Mouse (Mus musculus): ENCODE data around the gene Gm20388. TPM values are rescaled to one million over a fixed set of nuclear protein-coding genes. Genes with fewer than 3 reads are reported as not detected.

The Gm20388 gene
- polyA plus RNA-seq, 2 experiments = 8.5 TPM; not detected in 1

DNA sequence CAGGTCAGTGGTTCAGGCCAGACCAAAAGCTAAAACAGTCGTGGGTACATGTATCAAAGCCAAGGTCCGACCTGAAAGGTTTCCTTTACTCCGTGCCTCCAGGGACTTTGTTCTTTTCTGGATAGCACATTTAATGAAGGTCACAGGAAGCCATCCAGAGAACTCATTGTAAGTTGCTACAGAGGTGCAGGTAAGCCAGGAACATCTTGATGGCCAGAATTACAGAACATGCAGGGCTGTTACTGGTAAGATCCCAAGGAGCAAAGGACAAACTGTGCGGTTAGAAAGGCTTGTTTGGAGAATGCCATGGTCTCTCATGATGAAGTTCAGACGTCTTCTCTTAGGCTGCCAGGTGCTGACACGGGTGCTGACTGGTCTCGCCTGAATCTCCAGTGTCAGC, 206.0 kb downstream of the Gm20388 start:
- ATAC-seq (ENCODE audit: insufficient read depth) (no peak), DNase-seq (ENCODE audit: low read depth in 3 of 3, low spot score in 3 of 3) (no peak)
- TF ChIP-seq EP300 (IDR thresholded peaks at IDR 0.05; ENCODE audit: low read depth) (no peak), CTCF (IDR thresholded peaks at IDR 0.05; ENCODE audit: low read depth) (no peak)
- H3K27me3 ChIP-seq (ENCODE audit: control insufficient read depth, insufficient read depth, low read length) = peaks cover 27% of the 10 kb centered on the region
- no peaks in the 10 kb centered on the region for H3K9me3 ChIP-seq (ENCODE audit: control insufficient read depth, low read length)
- H3K4me1 ChIP-seq (replicated peaks; ENCODE audit: control insufficient read depth in 2 of 2, insufficient read depth in 2 of 2, low read length in 1 of 2) = peaks cover 2 to 8% of the 10 kb centered on the region in 2 experiments; a peak in 3 of 4 replicates
- H3K36me3 ChIP-seq (replicated peaks; ENCODE audit: control insufficient read depth, insufficient read depth, low read depth) = no peaks in the 10 kb centered on the region
- no peak overlapping the region for H3K27ac ChIP-seq
- H3K9ac ChIP-seq (replicated peaks) = no peak overlapping the region
- H3K4me2 ChIP-seq (ENCODE audit: low read depth) = no peak overlapping the region
- no peak overlapping the region for H3K4me3 ChIP-seq (ENCODE audit: insufficient read depth in 1 of 2, low read depth in 2 of 2, low read length in 2 of 2)
- 41% methylated on average over 7 of the region's 7 CpGs for WGBS (ENCODE audit: insufficient replicate concordance)

DNA sequence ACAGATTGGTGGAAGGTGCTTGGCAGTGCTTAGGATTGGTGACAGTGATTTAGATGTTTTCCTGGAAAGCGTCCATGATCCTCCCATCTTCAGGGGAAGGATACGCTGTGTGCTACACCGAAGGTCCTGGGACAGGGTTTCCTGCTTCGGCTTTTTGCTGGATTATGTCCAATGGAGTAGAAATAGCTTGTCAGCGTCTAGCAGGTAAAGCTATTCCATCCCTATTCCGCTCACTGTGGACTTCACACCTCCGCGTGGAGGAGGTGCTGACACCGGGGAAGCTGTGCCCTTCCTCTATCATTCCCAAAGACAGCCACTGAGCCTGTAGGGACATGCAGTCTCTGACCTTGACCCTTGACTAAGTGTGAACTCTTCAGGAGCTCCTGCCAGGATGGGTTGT, 207.5 kb downstream of the Gm20388 start:
- 62% methylated on average over 9 of the region's 9 CpGs for WGBS (ENCODE audit: insufficient replicate concordance)
- Histone ChIP-seq H3K4me1 (replicated peaks; ENCODE audit: control insufficient read depth in 2 of 2, insufficient read depth in 2 of 2, low read length in 1 of 2) (peaks cover 0 to 2% of the 10 kb centered on the region in 2 experiments; a peak in 3 of 4 replicates), H3K27me3 (ENCODE audit: control insufficient read depth, insufficient read depth, low read length) (peaks cover 29% of the 10 kb centered on the region), H3K9me3 (ENCODE audit: control insufficient read depth, low read length) (no peaks in the 10 kb centered on the region), H3K9ac (replicated peaks) (no peak overlapping the region), H3K36me3 (replicated peaks; ENCODE audit: control insufficient read depth, insufficient read depth, low read depth) (no peaks in the 10 kb centered on the region), H3K4me2 (ENCODE audit: low read depth) (no peak overlapping the region), H3K27ac (no peak overlapping the region), H3K4me3 (ENCODE audit: insufficient read depth in 1 of 2, low read depth in 2 of 2, low read length in 2 of 2) (no peak overlapping the region)
- ATAC-seq (ENCODE audit: insufficient read depth) (no peak), DNase-seq (ENCODE audit: low read depth in 3 of 3, low spot score in 3 of 3) (no peak)
- TF ChIP-seq CTCF (IDR thresholded peaks at IDR 0.05; ENCODE audit: low read depth) (no peak), EP300 (IDR thresholded peaks at IDR 0.05; ENCODE audit: low read depth) (no peak)

DNA sequence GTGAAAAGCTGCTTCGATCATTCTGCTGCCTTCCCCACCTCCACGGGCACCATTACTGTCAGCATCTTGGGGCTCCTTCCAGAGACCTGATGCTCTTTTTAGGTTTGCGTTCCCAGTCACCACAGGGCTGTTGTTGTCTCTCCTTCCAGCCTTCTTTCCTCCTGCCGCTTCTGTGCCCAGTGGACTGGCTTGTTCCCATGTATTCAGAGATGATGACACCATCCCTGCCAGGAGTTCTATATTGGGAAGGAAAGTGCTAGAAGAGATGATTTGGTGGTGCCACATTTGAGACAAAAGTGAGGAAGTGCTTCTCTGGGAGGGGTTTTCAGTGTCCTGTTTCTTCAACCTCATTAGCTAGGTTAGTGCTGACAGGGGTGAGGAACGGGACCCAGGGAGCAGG, 208.2 kb downstream of the Gm20388 start:
- WGBS (ENCODE audit: insufficient replicate concordance) = 52% methylated on average over 5 of the region's 5 CpGs
- no peak for DNase-seq (ENCODE audit: low read depth in 3 of 3, low spot score in 3 of 3)
- Histone ChIP-seq H3K4me1 (replicated peaks; ENCODE audit: control insufficient read depth in 2 of 2, insufficient read depth in 2 of 2, low read length in 1 of 2) (no peaks in the 10 kb centered on the region; a peak in 1 of 4 replicates), H3K27me3 (ENCODE audit: control insufficient read depth, insufficient read depth, low read length) (peaks cover 30% of the 10 kb centered on the region), H3K36me3 (replicated peaks; ENCODE audit: control insufficient read depth, insufficient read depth, low read depth) (no peaks in the 10 kb centered on the region), H3K9ac (replicated peaks) (no peak overlapping the region), H3K27ac (no peak overlapping the region), H3K4me2 (ENCODE audit: low read depth) (no peak overlapping the region), H3K4me3 (ENCODE audit: insufficient read depth in 1 of 2, low read depth in 2 of 2, low read length in 2 of 2) (no peak overlapping the region), H3K9me3 (ENCODE audit: control insufficient read depth, low read length) (no peaks in the 10 kb centered on the region)
- ATAC-seq (ENCODE audit: insufficient read depth) = no peak
- no peak for TF ChIP-seq CTCF (IDR thresholded peaks at IDR 0.05; ENCODE audit: low read depth)
- no peak for TF ChIP-seq EP300 (IDR thresholded peaks at IDR 0.05; ENCODE audit: low read depth)

DNA sequence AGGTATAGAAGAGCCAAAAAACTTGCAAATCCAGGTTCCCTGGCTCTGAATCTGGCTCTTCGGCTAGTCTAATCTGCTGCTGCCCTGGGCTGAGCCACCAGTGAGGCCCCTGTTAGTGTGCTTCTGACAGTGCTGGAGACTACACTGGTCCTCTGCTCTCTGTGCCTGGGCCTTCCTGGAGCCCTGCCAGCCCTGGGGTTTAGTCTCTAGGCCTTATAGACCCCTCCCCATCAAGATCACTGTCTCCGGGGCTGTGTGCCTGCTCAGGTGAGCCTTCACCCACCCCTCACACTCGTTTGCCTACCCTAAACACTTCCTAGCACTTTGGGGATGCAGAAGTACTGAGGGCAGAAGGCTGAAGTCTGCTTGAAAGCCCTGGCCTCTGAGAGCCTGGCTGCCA, 208.8 kb downstream of the Gm20388 start:
- TF ChIP-seq EP300 (IDR thresholded peaks at IDR 0.05; ENCODE audit: low read depth) = no peak
- no peaks in the 10 kb centered on the region for H3K36me3 ChIP-seq (replicated peaks; ENCODE audit: control insufficient read depth, insufficient read depth, low read depth)
- H3K9ac ChIP-seq (replicated peaks) = no peak overlapping the region
- H3K4me3 ChIP-seq (ENCODE audit: insufficient read depth in 1 of 2, low read depth in 2 of 2, low read length in 2 of 2) = no peak overlapping the region
- ATAC-seq (ENCODE audit: insufficient read depth) (no peak), DNase-seq (ENCODE audit: low read depth in 3 of 3, low spot score in 3 of 3) (no peak)
- H3K9me3 ChIP-seq (ENCODE audit: control insufficient read depth, low read length) = no peaks in the 10 kb centered on the region
- WGBS (ENCODE audit: insufficient replicate concordance) = 43% methylated on average over 3 of the region's 3 CpGs
- H3K27me3 ChIP-seq (ENCODE audit: control insufficient read depth, insufficient read depth, low read length) = peaks cover 25% of the 10 kb centered on the region
- H3K4me2 ChIP-seq (ENCODE audit: low read depth) = no peak overlapping the region
- H3K27ac ChIP-seq = no peak overlapping the region
- no peaks in the 10 kb centered on the region; a peak in 1 of 4 replicates for H3K4me1 ChIP-seq (replicated peaks; ENCODE audit: control insufficient read depth in 2 of 2, insufficient read depth in 2 of 2, low read length in 1 of 2)

DNA sequence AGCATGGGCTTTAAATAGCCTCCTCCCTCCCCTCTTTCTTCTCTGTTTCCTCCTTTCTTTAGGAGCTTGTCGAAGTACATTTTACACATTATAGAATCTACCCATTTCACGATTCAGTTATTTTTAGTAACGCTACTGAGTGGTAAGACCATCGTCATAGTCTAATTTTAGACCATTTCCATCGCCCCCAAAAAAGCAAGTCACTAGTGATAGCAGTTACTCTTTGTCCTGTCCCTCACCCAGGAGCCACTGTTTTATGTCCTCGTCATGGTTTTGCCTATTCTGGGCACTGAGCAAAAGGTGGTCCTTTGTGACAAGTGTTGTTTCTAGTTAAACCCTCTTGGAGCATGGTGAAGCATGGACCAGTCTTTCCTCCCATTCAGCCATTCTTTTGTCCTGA, 209.3 kb downstream of the Gm20388 start:
- ATAC-seq (ENCODE audit: insufficient read depth) (no peak), DNase-seq (ENCODE audit: low read depth in 3 of 3, low spot score in 3 of 3) (no peak)
- Histone ChIP-seq H3K9ac (replicated peaks) (no peak overlapping the region), H3K27ac (no peak overlapping the region), H3K4me3 (ENCODE audit: insufficient read depth in 1 of 2, low read depth in 2 of 2, low read length in 2 of 2) (no peak overlapping the region), H3K36me3 (replicated peaks; ENCODE audit: control insufficient read depth, insufficient read depth, low read depth) (no peaks in the 10 kb centered on the region), H3K27me3 (ENCODE audit: control insufficient read depth, insufficient read depth, low read length) (peaks cover 20% of the 10 kb centered on the region), H3K9me3 (ENCODE audit: control insufficient read depth, low read length) (no peaks in the 10 kb centered on the region), H3K4me1 (replicated peaks; ENCODE audit: control insufficient read depth in 2 of 2, insufficient read depth in 2 of 2, low read length in 1 of 2) (no peaks in the 10 kb centered on the region; a peak in 1 of 4 replicates), H3K4me2 (ENCODE audit: low read depth) (no peak overlapping the region)
- WGBS (ENCODE audit: insufficient replicate concordance) = 27% methylated on average over 6 of the region's 6 CpGs
- TF ChIP-seq CTCF (IDR thresholded peaks at IDR 0.05; ENCODE audit: low read depth) (no peak), EP300 (IDR thresholded peaks at IDR 0.05; ENCODE audit: low read depth) (no peak)

Measured in liver, embryonic 14.5 days (tissue).